Mouse (Mus musculus) adrenal gland, adult 8-10 months (tissue): ENCODE measurements around the gene Atxn1. TPM values are rescaled to one million over a fixed set of nuclear protein-coding genes. Genes with fewer than 3 reads are reported as not detected.

Experiments used
- DNase-seq: peaks from one replicate; pipeline ENCODE4 v3.0.0; 2022
- total RNA-seq, 4 experiments: library from RNA; stranded (reverse); gene quantifications; 2 replicates each; pipeline ENCODE4 v1.2.4; 2022

The Atxn1 gene
- total RNA-seq, 4 experiments from 2014 or later, result 32.0 to 59.9 (median 48.1) TPM

DNA sequence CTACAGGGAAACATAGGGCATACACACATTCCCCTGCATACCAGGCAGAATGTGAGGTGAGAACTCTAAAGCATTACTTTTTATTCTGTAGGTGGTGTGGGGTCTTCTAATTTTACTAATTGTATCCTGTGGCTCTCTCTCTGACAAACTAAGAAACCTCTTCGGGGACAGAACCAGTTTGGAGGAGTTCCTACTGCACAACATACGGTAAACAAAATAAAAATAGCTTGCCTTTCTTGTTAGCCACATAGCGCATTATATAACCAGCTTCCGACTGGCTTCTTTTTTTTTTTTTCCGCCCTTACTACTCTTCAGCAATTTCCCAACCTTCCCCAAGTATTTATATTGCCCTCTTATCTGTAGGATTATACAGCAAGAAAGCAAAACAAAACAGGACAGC is 2.0 kb downstream of the Atxn1 start:
- no peak for DNase-seq

GRCm38 (mm10) chr13:45961871-45962630 is 2.8 kb downstream of the Atxn1 start:
- no peak for DNase-seq

DNA sequence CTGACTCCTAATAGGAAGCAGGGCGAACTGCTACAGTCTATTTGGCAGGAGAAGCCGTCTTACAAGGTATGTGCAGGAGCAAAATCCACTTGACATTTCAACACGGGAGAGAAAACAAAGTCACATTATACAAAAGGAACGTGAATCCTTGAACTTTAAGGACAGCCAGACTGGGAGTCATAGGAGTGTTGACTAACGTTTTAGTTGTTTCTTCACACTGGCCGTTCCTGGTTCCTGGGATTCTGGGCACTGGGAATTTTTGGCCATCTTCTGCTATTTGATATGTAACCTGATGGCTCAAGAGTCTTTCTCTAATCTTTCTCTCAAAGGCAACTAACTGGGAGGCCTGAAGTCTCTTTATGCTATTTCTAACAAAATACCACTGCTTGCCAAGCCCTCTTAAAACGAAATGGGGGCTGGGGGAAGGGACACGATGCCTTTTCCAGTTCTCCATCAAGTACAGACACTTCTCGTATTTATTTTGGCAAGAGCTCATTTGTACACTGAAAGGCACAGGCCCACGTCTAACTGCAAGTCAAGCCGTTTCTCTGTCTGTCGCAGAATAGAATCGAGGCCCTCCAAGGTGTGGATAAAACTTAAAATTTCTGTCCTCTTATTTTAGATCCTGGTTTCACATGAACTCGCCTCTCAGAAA is 4.4 kb downstream of the Atxn1 start:
- DNase-seq, result no peak

DNA sequence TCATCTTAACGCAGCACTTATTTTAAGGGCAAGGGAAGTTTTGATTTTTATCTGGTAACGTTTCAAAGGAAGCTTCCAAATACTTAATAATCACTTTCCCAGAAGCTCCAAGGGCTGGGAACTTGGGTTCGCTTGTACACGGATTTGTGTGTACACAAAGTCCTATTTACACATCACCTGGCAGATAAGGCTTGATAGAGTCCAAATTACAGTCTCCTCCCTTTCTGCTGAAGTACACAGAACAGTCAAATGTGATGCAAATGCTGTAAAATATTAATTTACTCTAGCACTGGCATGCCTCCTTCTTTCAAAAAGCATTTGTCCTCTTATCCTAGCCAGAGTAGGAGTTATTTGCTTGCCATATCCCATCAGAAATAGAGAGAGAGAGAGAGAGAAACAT is 6.5 kb downstream of the Atxn1 start:
- no peak for DNase-seq

- DNase-seq, result no peak
Measured at GRCm38 (mm10) chr13:45957629-45958028, 7.2 kb downstream of the Atxn1 start.

DNA sequence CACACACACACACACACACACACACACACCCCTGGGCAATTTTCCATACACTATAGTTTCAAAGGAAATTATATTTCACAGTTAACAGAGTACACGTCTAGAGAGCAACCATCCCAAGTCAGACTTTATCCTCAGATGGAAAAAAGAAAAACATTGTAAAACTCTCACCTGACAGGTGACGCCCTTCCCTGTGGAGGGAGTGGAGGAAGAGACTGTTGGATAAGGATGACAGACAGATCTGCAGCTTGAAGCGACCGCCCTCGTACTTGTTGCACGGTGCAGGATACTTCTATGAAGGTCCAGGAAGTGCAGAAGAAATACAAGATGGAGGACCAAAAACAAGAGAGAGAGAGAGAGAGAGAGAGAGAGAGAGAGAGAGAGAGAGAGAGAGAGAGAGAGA is 8.5 kb downstream of the Atxn1 start:
- DNase-seq, result no peak

GRCm38 (mm10) chr13:45955370-45956055 is 9.3 kb downstream of the Atxn1 start:
- no peak for DNase-seq

- no peak for DNase-seq
Measured at GRCm38 (mm10) chr13:45953098-45953497, 11.7 kb downstream of the Atxn1 start.

GRCm38 (mm10) chr13:45951071-45951645 is 13.7 kb downstream of the Atxn1 start:
- DNase-seq, result no peak

- no peak for DNase-seq
Measured at GRCm38 (mm10) chr13:45950355-45950861, 14.4 kb downstream of the Atxn1 start.

- DNase-seq, result no peak
Measured at GRCm38 (mm10) chr13:45946136-45946535, 18.7 kb downstream of the Atxn1 start.

- DNase-seq, result no peak
Measured at GRCm38 (mm10) chr13:45942337-45942736, 22.5 kb downstream of the Atxn1 start.

DNA sequence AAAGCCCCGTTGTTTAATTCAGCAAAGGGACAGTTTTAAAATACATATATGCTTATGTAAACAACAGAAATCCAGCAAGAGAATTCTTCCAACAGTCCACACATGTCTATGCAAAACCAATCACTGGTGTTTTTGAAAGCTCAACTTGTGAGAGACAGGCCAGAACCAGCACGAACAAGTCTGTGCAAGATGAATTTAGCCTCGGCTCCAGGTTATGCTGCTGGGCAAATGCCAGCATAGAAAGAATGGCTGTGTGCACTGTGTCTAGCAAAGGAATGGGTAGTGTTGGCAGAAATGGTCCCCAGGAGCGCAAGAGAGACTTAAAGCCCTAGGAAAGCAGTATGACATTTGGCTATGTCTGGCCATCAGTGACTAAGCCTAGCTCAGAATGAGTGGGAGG is 24.1 kb downstream of the Atxn1 start:
- no peak for DNase-seq

GRCm38 (mm10) chr13:45939561-45939960 is 25.2 kb downstream of the Atxn1 start:
- no peak for DNase-seq

DNA sequence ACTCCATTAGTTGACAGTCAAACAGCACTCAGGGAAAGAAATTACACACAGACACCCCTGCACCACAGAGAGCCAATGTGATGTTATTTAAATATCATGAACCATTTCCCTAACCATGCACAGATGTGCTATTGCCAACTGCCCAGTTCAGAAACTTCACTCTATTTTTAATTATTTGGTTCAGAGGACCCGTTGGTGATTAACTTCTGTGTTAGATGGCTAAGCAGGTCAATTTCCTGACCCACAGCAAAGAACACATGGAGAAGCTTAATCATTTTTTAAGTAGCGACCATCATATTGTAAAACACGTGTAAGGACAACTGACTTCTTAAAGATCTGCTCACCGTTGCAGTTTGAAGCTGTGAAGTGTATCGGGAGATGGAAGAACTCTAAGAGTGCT is 26.7 kb downstream of the Atxn1 start:
- DNase-seq, result no peak

- no peak for DNase-seq
Measured at GRCm38 (mm10) chr13:45936765-45937164, 28.0 kb downstream of the Atxn1 start.

DNA sequence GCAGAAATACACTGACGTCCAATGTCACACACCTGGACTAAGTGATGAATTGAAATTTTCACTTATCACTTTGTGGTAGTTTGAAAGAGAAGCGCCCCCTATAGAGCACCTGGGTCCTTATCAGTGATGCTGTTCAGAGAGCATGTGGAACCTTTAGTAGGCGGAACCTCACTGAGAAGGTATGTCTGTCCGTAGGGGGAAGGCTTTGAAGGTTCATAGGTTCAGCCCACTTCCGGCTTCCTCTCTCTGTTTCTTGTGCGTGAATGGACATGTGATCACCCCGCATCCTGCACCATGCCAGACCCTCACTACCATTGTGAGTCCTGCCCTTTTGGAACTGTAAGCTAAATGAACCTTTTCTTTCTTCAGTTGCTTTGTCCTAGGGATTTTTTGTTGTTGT is 29.0 kb downstream of the Atxn1 start:
- no peak for DNase-seq

GRCm38 (mm10) chr13:45934841-45935240 is 30.0 kb downstream of the Atxn1 start:
- no peak for DNase-seq

GRCm38 (mm10) chr13:45934085-45934484 is 30.7 kb downstream of the Atxn1 start:
- DNase-seq, result no peak

- DNase-seq, result no peak
Measured at GRCm38 (mm10) chr13:45932491-45932921, 32.3 kb downstream of the Atxn1 start.

- no peak for DNase-seq
Measured at GRCm38 (mm10) chr13:45931891-45932290, 32.9 kb downstream of the Atxn1 start.

DNA sequence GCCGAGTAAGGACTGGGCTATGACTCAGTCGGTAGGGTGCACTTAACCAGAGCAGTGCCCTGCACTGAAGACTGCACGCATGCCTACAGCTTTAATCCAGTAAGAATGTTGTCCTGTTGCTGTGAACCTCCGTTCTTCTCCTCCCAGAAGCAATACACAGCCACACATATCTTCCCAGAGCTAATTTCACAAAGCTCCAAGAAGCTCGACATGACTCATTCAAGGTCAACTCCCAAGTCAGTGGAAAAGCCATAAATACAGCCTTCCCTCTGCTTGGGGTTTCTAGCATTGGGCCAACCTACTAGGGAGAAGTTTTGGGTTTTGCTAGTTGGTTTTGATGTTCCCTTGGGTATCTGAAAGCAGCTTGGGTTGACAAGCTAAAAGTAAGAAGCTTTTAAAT is 33.6 kb downstream of the Atxn1 start:
- peak; percentile 39 for DNase-seq

DNA sequence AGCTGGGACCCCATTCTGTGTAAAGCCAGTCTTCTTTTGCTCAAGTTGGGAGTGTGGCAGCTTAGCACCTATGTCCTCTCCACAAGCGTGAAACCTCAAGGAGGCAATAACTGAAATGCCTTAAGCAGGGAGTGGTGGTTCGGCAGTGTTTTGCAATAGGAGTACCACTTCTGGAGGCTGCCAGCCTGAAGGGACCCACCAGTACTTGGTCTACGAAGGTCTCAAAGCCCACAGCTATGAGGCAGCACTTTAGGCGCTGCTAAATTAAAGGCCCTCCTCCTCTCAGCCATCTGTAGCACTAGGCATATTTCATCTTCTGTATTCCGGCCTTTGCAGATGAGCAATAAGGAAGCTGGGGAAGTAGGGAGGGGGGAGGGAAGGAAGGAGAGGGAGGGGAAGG is 35.1 kb downstream of the Atxn1 start:
- DNase-seq, result no peak
